Mouse (Mus musculus) kidney, postnatal 25 days (tissue): Measurements from ENCODE around the gene Xrra1.
"Not testable (repeated sequence)": the region's sequence is repeated elsewhere in the genome, so short reads cannot be mapped to it uniquely, and the experiment has no call there.

Experiments
- DNase-seq, 2 experiments: peaks; one replicate each; pipeline ENCODE4 v3.0.0; 2021; ENCODE audit warnings: mixed read lengths in 2 of 2

The Xrra1 gene

DNA sequence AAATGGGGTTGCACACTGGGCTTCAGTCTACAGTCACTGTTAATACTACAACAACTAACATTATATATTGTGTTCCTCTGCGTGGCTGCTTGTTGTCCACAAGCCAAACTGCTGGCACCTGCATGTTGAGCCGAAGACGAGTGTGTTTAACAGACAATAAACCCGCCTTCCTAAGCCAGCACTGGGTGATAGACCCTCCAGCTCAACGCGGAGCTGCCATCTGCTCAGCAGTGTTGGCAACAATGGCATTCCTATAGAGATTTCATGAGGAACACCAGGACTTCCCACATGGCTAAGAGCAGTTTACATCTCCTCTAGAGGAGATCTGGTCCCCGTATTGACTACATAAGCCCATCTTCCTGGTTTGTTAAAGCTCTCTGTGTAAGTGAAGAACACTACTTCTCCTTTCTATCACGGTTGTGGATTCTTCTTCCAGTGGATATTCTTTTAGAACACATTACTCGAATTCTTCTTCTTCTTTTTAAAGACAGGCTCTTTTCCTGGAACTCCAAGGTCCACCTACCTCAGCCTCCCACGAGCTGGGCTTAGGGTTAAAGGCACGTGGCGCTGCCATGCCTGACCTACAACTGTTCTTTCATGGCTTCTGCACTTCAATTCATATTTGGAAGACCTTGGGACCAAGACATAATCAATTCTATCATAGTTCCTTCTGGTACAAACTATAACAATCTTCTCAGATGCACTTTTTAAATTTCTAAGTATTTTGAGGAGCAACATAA lies 98.5 kb downstream of the Xrra1 start:
- DNase-seq: peak; percentile 46 to 68

DNA sequence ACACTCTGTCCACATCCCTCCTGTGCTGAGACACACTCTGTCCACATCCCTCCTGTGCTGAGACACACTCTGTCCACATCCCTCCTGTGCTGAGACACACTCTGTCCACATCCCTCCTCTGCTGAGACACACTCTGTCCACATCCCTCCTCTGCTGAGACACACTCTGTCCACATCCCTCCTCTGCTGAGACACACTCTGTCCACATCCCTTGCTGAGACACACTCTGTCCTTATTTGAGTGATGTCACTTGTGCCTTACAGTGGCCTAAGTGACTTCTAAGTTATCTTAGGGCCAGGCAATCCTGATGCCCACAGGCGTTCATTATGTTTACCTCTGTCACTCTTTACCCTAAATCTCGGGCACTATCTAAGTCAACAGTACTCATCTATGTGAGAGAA lies 101.7 kb downstream of the Xrra1 start:
- DNase-seq: not testable (repeated sequence)

DNA sequence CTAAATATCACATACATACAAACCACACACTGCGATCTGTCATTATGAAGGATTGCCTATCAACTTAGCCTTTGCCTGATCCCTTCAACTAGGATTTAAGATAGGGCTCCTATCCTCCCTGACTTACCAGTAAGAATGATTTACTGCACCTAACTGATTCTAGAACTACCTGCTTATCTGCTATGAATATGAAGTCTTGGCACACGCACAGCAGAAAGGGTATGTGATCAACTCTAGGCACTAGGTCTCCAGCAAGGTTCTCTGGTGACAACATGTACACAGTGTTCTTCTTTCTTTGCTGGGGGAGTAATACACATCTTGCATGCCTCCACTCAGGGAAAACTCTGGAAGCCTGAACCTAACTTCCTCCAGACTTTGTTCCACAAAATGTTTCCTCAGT lies 102.6 kb downstream of the Xrra1 start:
- no peak for DNase-seq

DNA sequence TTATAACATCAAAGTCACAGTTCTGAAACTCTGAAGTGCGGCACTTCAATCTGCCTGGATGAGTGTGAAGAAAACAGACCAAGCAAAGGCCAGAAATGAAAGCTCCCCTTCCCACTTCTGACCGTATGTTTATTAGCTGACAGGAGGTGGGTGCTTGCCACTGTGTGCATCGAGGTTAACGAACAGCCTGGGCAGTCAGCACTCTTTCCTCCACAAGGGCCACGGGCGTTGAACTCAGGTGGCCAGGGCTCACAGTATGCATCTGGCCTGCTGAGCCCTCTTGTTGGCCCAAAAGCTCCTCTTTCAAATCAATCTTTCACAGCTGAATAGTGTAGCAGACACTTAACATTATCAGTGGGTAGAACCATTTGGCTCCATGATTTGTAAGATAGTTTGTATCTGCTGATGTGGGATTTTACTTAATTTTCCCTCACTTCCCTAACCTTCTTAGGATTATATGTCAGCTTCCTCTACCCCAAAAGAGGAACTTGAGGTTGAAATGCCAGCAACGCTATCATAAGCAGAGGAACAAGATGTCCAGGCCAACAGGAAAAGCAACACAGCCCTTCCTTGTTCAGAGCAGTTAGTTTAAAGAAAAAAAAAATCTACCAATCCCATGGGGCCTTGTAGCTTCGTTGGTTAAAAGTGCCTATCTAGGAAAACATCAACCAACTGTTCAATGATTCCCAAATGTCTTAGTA lies 103.8 kb downstream of the Xrra1 start:
- no peak for DNase-seq

DNA sequence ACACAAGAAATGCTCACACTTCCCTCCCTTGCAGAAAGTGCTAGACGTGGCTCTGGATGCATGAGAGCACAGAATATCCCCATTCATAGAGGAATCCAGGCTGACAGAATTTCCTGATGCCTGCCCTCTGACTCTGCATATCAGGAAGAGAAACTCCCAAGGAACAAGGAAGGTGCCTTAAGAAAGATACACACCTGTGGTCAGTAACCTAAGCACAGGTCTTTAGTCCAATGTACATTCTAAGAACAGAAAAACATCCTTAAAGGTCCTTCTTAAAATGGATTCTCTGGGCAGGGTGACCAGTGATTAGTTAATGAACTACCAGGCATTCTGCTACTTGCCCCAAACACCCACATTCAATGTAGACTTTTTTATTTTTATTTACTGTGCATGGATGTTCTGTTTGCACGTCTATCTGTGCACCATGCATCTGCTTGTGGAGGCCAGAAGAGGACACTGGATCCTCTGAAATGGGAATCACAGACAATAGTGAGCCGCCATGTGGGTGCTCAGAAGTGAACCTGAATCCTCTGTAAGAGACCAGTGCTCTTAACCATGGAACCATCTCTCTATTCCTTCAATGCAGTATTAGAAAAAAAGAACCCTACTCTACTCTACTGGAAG lies 104.4 kb downstream of the Xrra1 start:
- DNase-seq: no peak

DNA sequence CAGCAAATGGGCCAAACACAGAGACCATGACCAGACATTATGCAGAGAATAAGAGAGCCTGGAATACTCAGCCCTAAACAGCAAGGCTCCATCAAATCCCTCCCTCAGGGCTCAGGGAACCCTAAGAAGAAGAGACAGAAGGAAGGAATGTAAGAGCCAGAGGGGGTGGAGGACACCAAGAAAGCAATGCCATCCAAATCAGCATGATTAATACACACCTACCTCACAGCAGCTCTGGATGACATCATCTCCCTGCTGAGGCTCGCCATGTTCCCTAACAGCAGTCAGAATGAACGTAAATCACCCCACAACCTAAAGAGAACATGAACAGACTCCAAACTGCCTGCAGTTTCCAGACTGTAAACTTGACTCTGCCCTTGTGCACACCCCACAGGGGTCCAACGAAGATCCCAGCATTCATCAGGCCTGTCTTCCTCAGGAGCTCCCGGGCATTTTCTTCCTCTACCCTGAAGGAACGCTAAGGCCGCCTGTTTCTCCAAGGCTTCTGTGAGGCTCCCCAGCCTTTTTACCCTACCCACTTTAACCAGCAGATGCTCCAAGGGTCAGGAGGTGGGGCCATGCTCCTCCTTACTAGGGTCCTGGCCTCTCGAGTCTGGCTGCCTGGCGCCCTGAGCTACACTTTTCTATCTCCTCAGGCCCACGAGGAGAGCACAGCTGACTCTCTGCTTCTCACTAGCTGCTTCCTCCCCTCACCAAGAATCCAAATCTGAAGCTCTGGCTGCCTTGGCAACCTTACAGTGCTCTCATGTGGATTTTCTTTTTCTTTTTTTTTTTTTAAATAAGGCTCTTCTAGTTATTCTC lies 106.3 kb downstream of the Xrra1 start:
- peak; percentile 61 to 82 for DNase-seq

DNA sequence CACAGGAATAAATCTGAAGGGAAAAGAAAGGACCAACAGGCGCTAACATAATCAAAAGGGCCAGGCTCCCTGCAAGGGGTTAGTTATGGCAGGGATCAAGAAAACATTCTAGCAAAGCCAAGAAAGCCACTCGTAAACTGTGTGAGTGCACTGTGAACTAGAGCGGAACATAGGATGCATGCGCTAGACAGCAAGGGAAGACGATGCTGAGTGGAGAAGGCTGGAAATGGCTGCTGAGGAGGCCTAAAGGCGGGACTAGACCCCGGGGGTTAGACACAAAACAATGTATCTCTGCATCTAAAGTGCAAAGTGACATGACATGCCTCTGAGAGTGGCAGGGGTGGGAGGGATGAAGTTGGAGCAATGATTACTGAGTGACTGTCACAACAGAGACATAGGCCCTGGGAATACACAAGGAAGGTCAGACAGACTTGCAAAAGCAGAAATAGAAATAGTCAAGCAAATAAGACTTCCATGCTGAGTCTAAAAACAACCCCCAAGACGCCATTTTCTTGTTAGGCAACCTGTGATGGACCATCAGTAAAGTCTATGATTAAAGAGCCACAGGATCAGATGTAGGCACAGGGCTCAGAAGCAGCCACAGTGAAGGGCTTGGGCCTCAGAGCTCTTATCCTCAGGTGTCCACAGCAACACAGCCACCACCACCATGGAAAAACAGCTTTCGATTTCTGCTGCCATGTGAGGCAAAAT lies 107.2 kb downstream of the Xrra1 start:
- DNase-seq: no peak
